Mouse (Mus musculus) stomach, embryonic 15.5 days (tissue): ENCODE data around the gene Smox. TPM values are rescaled to one million over a fixed set of nuclear protein-coding genes. Genes with fewer than 3 reads are reported as not detected.

Source experiments
- ATAC-seq: fragments of 200-750 bp; cut with Nextera tagmentation; 2 replicates; pipeline ENCODE4 v1.8.0; 2017; ENCODE audit warnings: low read depth, moderate number of reproducible peaks, moderate TSS enrichment; ENCODE audit not compliant: insufficient read depth, low FRiP score
- H3K27ac ChIP-seq: fragments of 300-500 bp; sonication (generic); 2 replicates; pipeline ENCODE4 v1.5.1; 2015; ENCODE audit warnings: mild to moderate bottlenecking, inconsistent platforms
- H3K27me3 ChIP-seq: fragments of 300-500 bp; sonication (generic); replicated peaks from 2 replicates; pipeline ENCODE4 v1.6.1; 2015; ENCODE audit warnings: inconsistent platforms
- H3K36me3 ChIP-seq: fragments of 300-500 bp; sonication (generic); 2 replicates; pipeline ENCODE4 v1.6.1; 2015; ENCODE audit warnings: inconsistent platforms
- H3K4me1 ChIP-seq: fragments of 300-500 bp; sonication (generic); 2 replicates; pipeline ENCODE4 v1.6.1; 2015; ENCODE audit warnings: inconsistent platforms
- H3K4me2 ChIP-seq: fragments of 300-500 bp; sonication (generic); 2 replicates; pipeline ENCODE4 v1.6.1; 2015; ENCODE audit warnings: mild to moderate bottlenecking, inconsistent platforms
- H3K4me3 ChIP-seq: fragments of 300-500 bp; sonication (generic); replicated peaks from 2 replicates; pipeline ENCODE4 v1.5.1; 2015; ENCODE audit warnings: inconsistent platforms
- H3K9ac ChIP-seq: fragments of 300-500 bp; sonication (generic); 2 replicates; pipeline ENCODE4 v1.6.1; 2015; ENCODE audit warnings: inconsistent platforms
- H3K9me3 ChIP-seq: fragments of 300-500 bp; sonication (generic); 2 replicates; pipeline ENCODE4 v1.6.1; 2016; ENCODE audit warnings: inconsistent platforms
- WGBS: fragments of 180-500 bp; shearing (Covaris S2); methylation state at CpG from one replicate; pipeline ENCODE4 v1.1.7; 2015; 5-methylcytosine and 5-hydroxymethylcytosine counted together
- polyA plus RNA-seq: library from polyadenylated mRNA; unstranded; fragments of >200 nt; fragmentation: Nextera tagmentation; extraction: Ambion mirVana; gene quantifications from 2 replicates; pipeline ENCODE4 v1.2.1, GENCODE M21; 2015

Gene Smox
- polyA plus RNA-seq, 1 experiment from 2014 or later: 41.6 TPM

- no peak for ATAC-seq
- no peaks in the 10 kb centered on the region for H3K4me1 ChIP-seq
- H3K9ac ChIP-seq: no peak overlapping the region
- H3K4me3 ChIP-seq: no peak overlapping the region
- no peaks in the 10 kb centered on the region for H3K36me3 ChIP-seq
- WGBS: 93% methylated on average over 5 of the region's 5 CpGs
- H3K4me2 ChIP-seq: no peak overlapping the region
- no peak overlapping the region for H3K27ac ChIP-seq
- no peaks in the 10 kb centered on the region for H3K27me3 ChIP-seq
- no peaks in the 10 kb centered on the region for H3K9me3 ChIP-seq
Measured at GRCm38 (mm10) chr2:131487337-131487736, 4.0 kb upstream of the Smox start.

DNA sequence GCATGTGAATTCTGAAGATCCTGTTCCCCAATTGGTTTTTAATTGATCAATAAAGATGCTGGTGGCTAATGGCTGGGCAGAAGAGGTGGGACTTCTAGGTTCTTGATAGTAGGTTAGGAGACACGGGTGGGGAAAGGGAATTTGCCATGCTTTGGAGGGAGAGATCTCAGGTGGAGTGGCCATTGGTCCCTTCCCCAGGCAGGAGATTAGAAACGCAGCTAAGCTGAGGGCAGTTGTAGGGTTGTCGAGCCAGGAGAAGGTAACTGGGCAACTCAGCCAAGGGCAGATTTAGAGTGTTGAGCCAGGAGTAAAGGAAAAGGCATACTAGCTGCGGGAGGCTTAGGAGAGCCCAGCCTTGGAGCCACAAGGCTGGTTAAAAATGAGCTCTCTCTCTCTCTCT lies 3.0 kb upstream of the Smox start:
- Histone ChIP-seq H3K27ac (no peak overlapping the region), H3K9ac (no peak overlapping the region), H3K9me3 (no peaks in the 10 kb centered on the region), H3K4me2 (no peak overlapping the region), H3K36me3 (no peaks in the 10 kb centered on the region), H3K4me3 (no peak overlapping the region), H3K27me3 (no peaks in the 10 kb centered on the region), H3K4me1 (0 out of 2 replicates have a peak, but pooled peaks cover 6% of the 10 kb centered on the region)
- ATAC-seq: no peak
- 76% methylated on average over 4 of the region's 4 CpGs for WGBS

DNA sequence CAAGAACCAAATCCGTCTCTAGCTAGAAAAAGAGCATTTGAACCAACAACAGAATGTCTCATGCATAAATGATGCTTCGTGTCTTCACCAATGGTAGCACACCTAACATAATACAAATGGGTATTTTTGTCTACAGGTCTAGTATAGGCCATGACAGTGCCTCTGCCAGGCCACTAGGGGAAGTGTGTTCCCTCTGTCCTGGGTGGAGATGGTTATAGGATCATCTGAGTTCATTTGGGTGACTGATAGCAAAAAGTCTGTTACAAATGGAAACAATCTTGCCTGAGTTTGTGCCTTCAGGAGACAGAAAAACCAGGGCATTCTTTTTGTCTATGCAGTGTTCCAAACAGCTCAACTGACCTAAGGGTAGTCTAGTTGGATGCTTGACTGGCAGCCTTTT lies 2.4 kb upstream of the Smox start:
- Histone ChIP-seq H3K4me3 (no peak overlapping the region), H3K27me3 (no peaks in the 10 kb centered on the region), H3K36me3 (no peaks in the 10 kb centered on the region), H3K4me1 (0 out of 2 replicates have a peak, but pooled peaks cover 6% of the 10 kb centered on the region), H3K27ac (no peak overlapping the region), H3K4me2 (no peak overlapping the region), H3K9ac (no peak overlapping the region), H3K9me3 (no peaks in the 10 kb centered on the region)
- 82% methylated on average over 2 of the region's 2 CpGs for WGBS
- ATAC-seq: no peak

GRCm38 (mm10) chr2:131489591-131489990 lies 1.7 kb upstream of the Smox start:
- Histone ChIP-seq H3K4me2 (no peak overlapping the region), H3K36me3 (no peaks in the 10 kb centered on the region), H3K4me3 (no peak overlapping the region), H3K4me1 (0 out of 2 replicates have a peak, but pooled peaks cover 6% of the 10 kb centered on the region), H3K9me3 (no peaks in the 10 kb centered on the region), H3K27ac (no peak overlapping the region), H3K27me3 (no peaks in the 10 kb centered on the region), H3K9ac (no peak overlapping the region)
- no peak for ATAC-seq
- WGBS: 56% methylated on average over 4 of the region's 4 CpGs

DNA sequence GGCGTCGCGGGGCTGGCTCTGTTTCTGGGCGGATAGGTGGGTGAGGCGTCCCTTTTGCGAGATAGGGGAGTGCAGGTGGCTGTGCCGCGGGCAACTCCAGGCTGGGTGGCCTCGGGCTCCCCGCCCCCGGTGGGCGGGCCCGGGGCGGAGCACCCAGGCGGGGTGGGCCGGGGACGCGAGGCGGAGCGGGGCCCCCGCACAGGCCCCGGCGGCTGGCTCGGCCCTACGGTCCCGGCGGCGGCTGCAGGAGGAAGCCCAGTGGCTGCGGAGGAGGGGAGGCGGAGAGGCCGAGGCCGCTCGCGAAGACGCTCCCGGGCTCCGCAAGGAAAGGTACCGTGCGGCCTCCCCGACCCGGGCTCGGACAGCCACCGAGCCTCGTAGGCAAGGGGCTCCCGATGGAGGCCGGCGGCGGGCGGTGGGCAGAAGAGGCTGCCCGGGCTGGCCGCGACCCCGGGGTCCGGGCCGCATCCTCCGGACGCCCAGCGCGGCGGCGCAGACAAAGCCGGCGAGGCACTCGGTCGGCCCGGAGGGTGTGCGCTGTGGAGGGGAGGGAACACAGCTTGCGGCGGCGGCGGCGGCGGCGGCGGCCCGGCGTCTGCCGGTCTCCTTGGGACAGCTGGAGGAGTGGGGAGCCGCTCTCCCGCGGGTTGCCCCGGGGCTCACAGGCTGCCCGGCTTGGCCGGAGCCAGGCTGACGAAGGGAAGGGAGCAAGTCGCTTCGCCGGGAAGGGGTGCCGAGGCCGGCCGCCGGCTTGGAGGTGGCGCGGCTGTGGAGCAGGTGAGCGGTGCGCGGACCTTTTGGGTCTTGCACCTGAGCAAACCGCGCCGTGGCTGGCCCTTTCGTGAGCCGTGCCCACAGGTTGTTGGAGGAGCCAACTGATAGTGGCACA lies 655 bp downstream of the Smox start:
- Histone ChIP-seq H3K27me3 (no peaks in the 10 kb centered on the region), H3K36me3 (no peaks in the 10 kb centered on the region), H3K4me2 (peak overlapping the region; percentile 94), H3K4me3 (peak overlapping the region; percentile 81), H3K9me3 (no peaks in the 10 kb centered on the region), H3K9ac (peak overlapping the region; percentile 86), H3K4me1 (0 out of 2 replicates have a peak, but pooled peaks cover 6% of the 10 kb centered on the region), H3K27ac (peak overlapping the region; percentile 74)
- ATAC-seq: peak; percentile 97
- WGBS: under 1% methylated on average over 82 of the region's 102 CpGs

DNA sequence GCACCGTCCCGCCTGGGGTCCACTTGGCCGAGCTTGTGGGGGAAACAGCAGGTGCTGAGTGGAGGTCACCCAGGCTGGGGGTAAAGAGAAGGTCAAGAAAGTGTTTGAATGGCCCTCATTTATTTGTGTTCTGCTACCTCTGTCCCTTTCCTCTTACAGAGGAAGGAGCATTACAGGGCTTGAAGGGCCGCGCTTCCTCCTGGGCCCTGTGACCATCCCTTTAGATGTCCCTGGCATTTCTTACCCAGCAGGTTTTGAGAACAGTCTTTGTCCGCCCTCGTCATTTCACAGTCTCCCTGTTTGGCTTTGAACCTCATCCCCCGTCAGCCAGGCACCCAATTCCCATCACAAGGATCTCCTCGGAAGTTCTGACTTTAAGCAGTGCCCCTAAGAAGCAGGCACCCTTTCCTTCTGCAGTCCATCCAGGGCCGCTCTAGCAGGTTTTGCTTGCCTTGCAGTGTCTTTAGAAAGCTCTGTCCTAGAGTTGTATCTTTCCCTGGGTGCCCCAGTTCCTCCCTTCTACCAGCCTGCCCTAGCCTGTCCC lies 1.4 kb downstream of the Smox start:
- peak overlapping the region; percentile 86 for H3K9ac ChIP-seq
- H3K9me3 ChIP-seq: no peaks in the 10 kb centered on the region
- H3K36me3 ChIP-seq: no peaks in the 10 kb centered on the region
- peak overlapping the region; percentile 74; the same call in 1 of the 2 replicates for H3K27ac ChIP-seq
- WGBS: 24% methylated on average over 10 of the region's 10 CpGs
- H3K4me3 ChIP-seq: peak overlapping the region; percentile 81
- 0 out of 2 replicates have a peak, but pooled peaks cover 6% of the 10 kb centered on the region for H3K4me1 ChIP-seq
- no peak for ATAC-seq
- H3K4me2 ChIP-seq: peak overlapping the region; percentile 94
- no peaks in the 10 kb centered on the region for H3K27me3 ChIP-seq

DNA sequence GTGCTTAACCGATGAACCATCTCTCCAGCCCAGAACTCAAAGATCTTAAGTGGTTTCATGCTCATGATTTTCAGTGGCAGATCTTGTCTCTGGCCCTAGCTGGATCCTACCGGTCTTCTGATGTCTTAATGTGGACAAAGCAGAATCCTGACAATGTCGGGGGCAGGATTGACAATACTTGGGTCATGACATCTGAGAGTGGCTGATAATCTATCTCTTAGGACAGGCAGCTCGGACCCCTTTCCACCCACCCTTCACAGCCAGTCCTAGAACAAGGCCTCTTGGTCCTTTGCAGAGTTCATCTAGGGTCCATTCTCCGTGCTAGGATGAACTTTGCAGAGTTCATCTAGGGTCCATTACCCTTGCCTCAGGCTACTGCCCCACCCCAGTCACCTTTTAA lies 2.1 kb downstream of the Smox start:
- ATAC-seq: no peak
- peak overlapping the region; percentile 94 for H3K4me2 ChIP-seq
- 58% methylated on average over 5 of the region's 5 CpGs for WGBS

DNA sequence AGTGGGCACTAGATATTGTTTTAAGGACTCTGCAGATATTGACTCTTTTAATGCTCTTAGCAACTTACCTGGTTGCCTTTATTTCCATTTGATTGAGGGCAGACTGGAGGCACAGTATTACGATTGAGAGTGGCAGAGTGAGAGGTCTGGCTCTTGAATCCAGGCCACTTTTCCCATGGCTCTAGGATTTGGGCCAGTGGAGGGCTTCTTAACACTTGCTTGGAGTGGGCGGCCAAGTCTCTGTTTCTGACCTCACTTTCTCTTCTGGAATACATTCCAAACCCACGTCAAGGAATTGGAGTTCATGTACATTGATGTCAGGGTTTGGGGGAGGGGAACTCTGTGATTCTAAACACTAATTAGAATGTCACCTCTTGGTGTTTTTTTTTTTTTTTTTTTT lies 4.0 kb downstream of the Smox start:
- no peaks in the 10 kb centered on the region for H3K9me3 ChIP-seq
- 0 out of 2 replicates have a peak, but pooled peaks cover 6% of the 10 kb centered on the region for H3K4me1 ChIP-seq
- 66% methylated on average over 3 of the region's 3 CpGs for WGBS
- H3K9ac ChIP-seq: no peak overlapping the region
- H3K4me2 ChIP-seq: no peak overlapping the region
- no peak overlapping the region for H3K27ac ChIP-seq
- no peaks in the 10 kb centered on the region for H3K36me3 ChIP-seq
- ATAC-seq: no peak
- no peaks in the 10 kb centered on the region for H3K27me3 ChIP-seq
- H3K4me3 ChIP-seq: no peak overlapping the region

More for the DNA sequence above, 2.1 kb downstream of the Smox start:
- Histone ChIP-seq H3K4me1 (0 out of 2 replicates have a peak, but pooled peaks cover 6% of the 10 kb centered on the region), H3K27me3 (no peaks in the 10 kb centered on the region), H3K27ac (no peak overlapping the region), H3K36me3 (no peaks in the 10 kb centered on the region), H3K9ac (no peak overlapping the region), H3K9me3 (no peaks in the 10 kb centered on the region), H3K4me3 (no peak overlapping the region)

GRCm38 (mm10) chr2:131496125-131496820 lies 5.0 kb downstream of the Smox start:
- ATAC-seq: no peak
- no peak overlapping the region for H3K27ac ChIP-seq
- 0 out of 2 replicates have a peak, but pooled peaks cover 6% of the 10 kb centered on the region for H3K4me1 ChIP-seq
- no peak overlapping the region for H3K9ac ChIP-seq
- H3K27me3 ChIP-seq: no peaks in the 10 kb centered on the region
- no peak overlapping the region for H3K4me3 ChIP-seq
- 76% methylated on average over 5 of the region's 5 CpGs for WGBS
- H3K4me2 ChIP-seq: no peak overlapping the region
- H3K36me3 ChIP-seq: no peaks in the 10 kb centered on the region
- no peaks in the 10 kb centered on the region for H3K9me3 ChIP-seq

- Histone ChIP-seq H3K27me3 (no peaks in the 10 kb centered on the region), H3K4me2 (no peak overlapping the region), H3K4me1 (0 out of 2 replicates have a peak, but pooled peaks cover 6% of the 10 kb centered on the region), H3K9me3 (no peaks in the 10 kb centered on the region), H3K36me3 (no peaks in the 10 kb centered on the region), H3K27ac (0 out of 2 replicates have a peak overlapping the region, but pooled peaks have one; percentile 13), H3K9ac (no peak overlapping the region), H3K4me3 (no peak overlapping the region)
- WGBS: 83% methylated on average over 4 of the region's 4 CpGs
- peak; percentile 94 for ATAC-seq
Measured at GRCm38 (mm10) chr2:131497224-131497856, 6.0 kb downstream of the Smox start.

- H3K27me3 ChIP-seq: no peaks in the 10 kb centered on the region
Measured at GRCm38 (mm10) chr2:131498219-131498618, 6.9 kb downstream of the Smox start.

More at GRCm38 (mm10) chr2:131498219-131498618, 6.9 kb downstream of the Smox start:
- H3K36me3 ChIP-seq: no peaks in the 10 kb centered on the region
- no peak for ATAC-seq
- no peak overlapping the region for H3K9ac ChIP-seq
- no peaks in the 10 kb centered on the region for H3K9me3 ChIP-seq
- H3K4me2 ChIP-seq: no peak overlapping the region
- WGBS: 67% methylated on average over 7 of the region's 7 CpGs
- no peaks in the 10 kb centered on the region for H3K4me1 ChIP-seq
- H3K27ac ChIP-seq: no peak overlapping the region; the same call in 1 of the 2 replicates
- H3K4me3 ChIP-seq: no peak overlapping the region
